Mouse (Mus musculus) lung, adult 2 months (tissue): ENCODE results near the gene Adap1.

Experiments
- CTCF ChIP-seq: fragments of 200-500 bp; IDR thresholded peaks from 2 replicates; pipeline ENCODE4 v1.5.1; 2011; ENCODE audit warnings: mild to moderate bottlenecking, low read length, control low read depth; ENCODE audit not compliant: insufficient read depth
- POLR2A ChIP-seq: fragments of 200-500 bp; IDR thresholded peaks from 2 replicates; pipeline ENCODE4 v1.6.1; 2011; ENCODE audit warnings: low read depth, mild to moderate bottlenecking, control low read depth, low read length, borderline replicate concordance; ENCODE audit errors: extremely low read depth

DNA sequence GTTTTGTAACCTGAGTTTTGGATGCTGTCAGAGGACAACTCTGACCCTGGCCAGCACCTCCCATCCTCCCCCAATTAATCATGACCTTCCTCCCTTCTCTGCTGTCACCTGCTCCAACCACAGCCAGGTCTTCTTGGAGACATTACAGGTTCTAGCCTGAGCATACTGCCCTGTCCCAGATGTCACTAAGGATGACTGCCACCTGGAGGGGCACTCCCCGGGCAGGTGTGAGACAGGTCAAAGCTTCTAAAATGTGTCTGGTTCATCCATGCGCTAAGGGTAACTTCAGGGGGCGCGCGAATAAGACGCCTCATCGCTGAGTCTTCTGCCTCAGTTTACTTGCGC, 73.7 kb downstream of the Adap1 start:
- no peak for TF ChIP-seq POLR2A
- TF ChIP-seq CTCF, result no peak
